Mouse (Mus musculus) liver, postnatal 0 days (tissue): Measurements from ENCODE around the gene Ccdc89. TPM values are rescaled to one million over a fixed set of nuclear protein-coding genes. Genes with fewer than 3 reads are reported as not detected.

ENCODE experiments used
- ATAC-seq: fragments of 200-750 bp; cut with Nextera tagmentation; 2 replicates; pipeline ENCODE4 v1.8.0; 2017; ENCODE audit warnings: mild to moderate bottlenecking, moderate library complexity
- DNase-seq: peaks from one replicate; pipeline ENCODE4 v3.0.0-alpha.2; 2016
- H3K27ac ChIP-seq: fragments of 300-500 bp; sonication (generic); 2 replicates; pipeline ENCODE4 v1.5.1; 2014; ENCODE audit warnings: antibody characterized with exemption, moderate library complexity, mild to moderate bottlenecking, low read depth
- H3K27me3 ChIP-seq: fragments of 300-500 bp; sonication (generic); 2 replicates; pipeline ENCODE4 v1.6.1; 2014; ENCODE audit warnings: low read length, control low read depth, mixed read lengths; ENCODE audit not compliant: insufficient read depth
- H3K36me3 ChIP-seq: fragments of 300-500 bp; sonication (generic); replicated peaks from 2 replicates; pipeline ENCODE4 v1.6.1; 2014; ENCODE audit warnings: mild to moderate bottlenecking, control low read depth, low read length, moderate library complexity, mixed read lengths; ENCODE audit not compliant: insufficient read depth
- H3K4me1 ChIP-seq: fragments of 300-500 bp; sonication (generic); 2 replicates; pipeline ENCODE4 v1.6.1; 2014; ENCODE audit warnings: antibody characterized with exemption, mild to moderate bottlenecking, control low read depth; ENCODE audit not compliant: insufficient read depth
- H3K4me2 ChIP-seq: fragments of 300-500 bp; sonication (generic); 2 replicates; pipeline ENCODE4 v1.6.1; 2014; ENCODE audit warnings: low read depth, mild to moderate bottlenecking, low read length, moderate library complexity, mixed read lengths
- H3K4me3 ChIP-seq: fragments of 300-500 bp; sonication (generic); 2 replicates; pipeline ENCODE4 v1.5.1; 2014; ENCODE audit warnings: low read depth, low read length
- H3K9ac ChIP-seq: fragments of 300-500 bp; sonication (generic); replicated peaks from 2 replicates; pipeline ENCODE4 v1.6.1; 2014; ENCODE audit warnings: mild to moderate bottlenecking, moderate library complexity
- H3K9me3 ChIP-seq: fragments of 300-500 bp; sonication (generic); 2 replicates; pipeline ENCODE4 v1.6.1; 2016; ENCODE audit warnings: mild to moderate bottlenecking, control low read depth, low read length, mixed read lengths
- CTCF ChIP-seq: sonication (generic); IDR thresholded peaks from 2 replicates; pipeline ENCODE4 v1.5.1; 2016; ENCODE audit warnings: antibody characterized with exemption, low read depth
- EP300 ChIP-seq: IDR thresholded peaks from 2 replicates; pipeline ENCODE4 v1.6.1; 2016; ENCODE audit warnings: antibody characterized with exemption, low read depth, mild to moderate bottlenecking
- whole genome bisulfite sequencing: fragments of 180-500 bp; shearing (Covaris S2); extraction: QIAGEN DNeasy Blood & Tissue Kit; methylation state at CpG from one replicate; pipeline ENCODE4 v1.1.7; 2014; ENCODE audit not compliant: insufficient replicate concordance; 5-methylcytosine and 5-hydroxymethylcytosine counted together
- polyA plus RNA-seq: library from polyadenylated mRNA; unstranded; fragments of >200 nt; fragmentation: Nextera tagmentation; extraction: Ambion mirVana; gene quantifications from 2 replicates; pipeline ENCODE4 v1.2.1, GENCODE M21; 2015

Ccdc89 gene
- polyA plus RNA-seq, 1 experiment from 2014 or later = 0.19 TPM

GRCm38 (mm10) chr7:90409934-90410333, 16.4 kb upstream of the Ccdc89 start:
- Histone ChIP-seq H3K27ac (no peak overlapping the region), H3K27me3 (no peaks in the 10 kb centered on the region), H3K9me3 (no peaks in the 10 kb centered on the region), H3K36me3 (no peaks in the 10 kb centered on the region), H3K4me2 (no peak overlapping the region), H3K4me3 (no peak overlapping the region), H3K9ac (no peak overlapping the region), H3K4me1 (no peaks in the 10 kb centered on the region)
- 39% methylated on average over 3 of the region's 3 CpGs for WGBS
- no peak for ATAC-seq
- no peak for TF ChIP-seq EP300
- peak; percentile 83 for TF ChIP-seq CTCF
- peak; percentile 68 for DNase-seq

GRCm38 (mm10) chr7:90427006-90427405, 629 bp downstream of the Ccdc89 start:
- H3K36me3 ChIP-seq = no peaks in the 10 kb centered on the region
- ATAC-seq (no peak), DNase-seq (no peak)
- 0 out of 2 replicates have a peak overlapping the region, but pooled peaks have one; percentile 24 for H3K4me3 ChIP-seq
- H3K4me2 ChIP-seq = peak overlapping the region; percentile 65; the same call in 1 of the 2 replicates
- H3K27me3 ChIP-seq = no peaks in the 10 kb centered on the region
- 58% methylated on average over 9 of the region's 9 CpGs for WGBS
- H3K4me1 ChIP-seq = no peaks in the 10 kb centered on the region
- H3K9ac ChIP-seq = no peak overlapping the region
- TF ChIP-seq EP300 (no peak), CTCF (no peak)
- no peak overlapping the region for H3K27ac ChIP-seq
- no peaks in the 10 kb centered on the region for H3K9me3 ChIP-seq

GRCm38 (mm10) chr7:90432221-90432620, 5.8 kb downstream of the Ccdc89 start:
- H3K4me3 ChIP-seq = no peak overlapping the region
- no peaks in the 10 kb centered on the region for H3K4me1 ChIP-seq
- no peaks in the 10 kb centered on the region for H3K9me3 ChIP-seq
- H3K4me2 ChIP-seq = no peak overlapping the region
- ATAC-seq (no peak), DNase-seq (no peak)
- no peak for TF ChIP-seq CTCF
- TF ChIP-seq EP300 = no peak
- no peak overlapping the region for H3K9ac ChIP-seq
- no peaks in the 10 kb centered on the region for H3K36me3 ChIP-seq
- H3K27me3 ChIP-seq = no peaks in the 10 kb centered on the region
- no peak overlapping the region for H3K27ac ChIP-seq

DNA sequence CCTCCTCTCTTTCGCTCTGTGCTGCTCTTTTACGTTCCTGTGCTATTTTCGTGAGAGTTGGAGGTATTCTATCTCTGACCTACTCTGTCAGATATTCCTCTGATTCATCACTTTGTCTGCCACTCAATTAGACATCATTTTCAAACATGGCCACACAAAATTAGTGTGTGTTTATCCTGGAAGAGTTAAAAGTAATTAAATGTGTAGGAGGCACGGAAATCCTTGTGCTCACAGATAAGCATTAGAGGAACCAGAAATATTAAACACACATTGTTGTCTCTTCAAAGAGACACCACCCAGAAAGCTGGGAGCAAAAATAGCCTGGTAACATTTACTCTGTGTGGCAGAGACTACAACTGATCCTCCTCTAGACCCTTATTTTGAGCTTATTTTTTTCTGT, 13.7 kb downstream of the Ccdc89 start:
- Histone ChIP-seq H3K36me3 (no peaks in the 10 kb centered on the region), H3K9ac (no peak overlapping the region), H3K9me3 (no peaks in the 10 kb centered on the region), H3K4me2 (no peak overlapping the region), H3K4me1 (peaks cover 5% of the 10 kb centered on the region; the same call in 1 of the 2 replicates), H3K27ac (no peak overlapping the region), H3K4me3 (no peak overlapping the region), H3K27me3 (no peaks in the 10 kb centered on the region)
- no peak for TF ChIP-seq CTCF
- no peak for TF ChIP-seq EP300
- DNase-seq = no peak
- no peak for ATAC-seq
- 84% methylated on average over 4 of the region's 4 CpGs for WGBS

- peaks cover 1% of the 10 kb centered on the region for H3K36me3 ChIP-seq
- H3K4me3 ChIP-seq = peak overlapping the region; percentile 91
- DNase-seq (no peak), ATAC-seq (no peak)
- H3K9me3 ChIP-seq = no peaks in the 10 kb centered on the region
- peak overlapping the region; percentile 96 for H3K9ac ChIP-seq
- H3K27me3 ChIP-seq = no peaks in the 10 kb centered on the region
- peak overlapping the region; percentile 84 for H3K4me2 ChIP-seq
- TF ChIP-seq CTCF = no peak
- TF ChIP-seq EP300 = no peak
- peaks cover 5% of the 10 kb centered on the region; the same call in 1 of the 2 replicates for H3K4me1 ChIP-seq
- H3K27ac ChIP-seq = peak overlapping the region; percentile 99
- WGBS = 11% methylated on average over 4 of the region's 4 CpGs
Measured at GRCm38 (mm10) chr7:90442070-90442469, 15.7 kb downstream of the Ccdc89 start.

DNA sequence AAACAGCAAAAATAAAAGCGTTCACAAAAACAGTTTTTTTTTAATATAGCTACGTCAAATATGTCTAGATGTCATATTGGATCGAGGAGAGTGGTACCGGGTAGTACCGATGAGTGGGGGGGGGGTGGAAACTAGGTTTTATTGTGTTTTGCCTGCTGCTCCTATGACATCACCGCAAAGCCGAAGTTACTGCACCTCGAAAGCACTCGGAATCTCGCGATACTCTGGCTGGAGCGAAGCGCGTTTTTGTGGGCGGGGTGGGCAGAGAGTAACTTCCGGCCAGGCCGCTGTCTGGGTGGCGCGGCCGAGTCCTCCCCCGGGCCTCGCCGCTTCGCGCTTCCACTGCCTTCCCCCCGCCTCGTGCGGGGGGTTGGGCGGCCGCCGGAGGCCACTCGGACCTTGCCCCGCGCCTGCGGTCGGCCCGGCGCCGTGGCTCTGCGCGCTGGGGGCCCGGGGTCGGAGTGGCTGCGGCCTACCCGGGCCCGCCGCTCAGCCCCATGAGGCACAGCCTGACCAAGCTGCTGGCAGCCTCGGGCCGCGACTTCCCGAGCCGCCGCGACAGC, 16.2 kb downstream of the Ccdc89 start, which contains the start of gene Crebzf:
Gene Crebzf, plus strand, starts transcription at position 212 of the 563 bp plus-strand sequence.
- peak within 1 kb of the TSS; percentile 91 for H3K4me3 ChIP-seq
- ATAC-seq = peak; percentile 94
- TF ChIP-seq CTCF (no peak), EP300 (peak; percentile 82)
- peak within 1 kb of the TSS; percentile 96 for H3K9ac ChIP-seq
- H3K4me2 ChIP-seq = peak within 1 kb of the TSS; percentile 84
- under 1% methylated on average over 48 of the region's 54 CpGs for WGBS
- H3K36me3 ChIP-seq = peaks cover 6% of the 10 kb centered on the region
- H3K4me1 ChIP-seq = peaks cover 5% of the 10 kb centered on the region; the same call in 1 of the 2 replicates
- no peaks in the 10 kb centered on the region for H3K9me3 ChIP-seq
- DNase-seq = peak; percentile 97
- H3K27me3 ChIP-seq = no peaks in the 10 kb centered on the region
- peak within 1 kb of the TSS; percentile 99 for H3K27ac ChIP-seq
